Mouse (Mus musculus) heart, postnatal 10 days (tissue): ENCODE results near the gene Ebpl. TPM values are rescaled to one million over a fixed set of nuclear protein-coding genes. Genes with fewer than 3 reads are reported as not detected.
"Not testable (repeated sequence)": the region's sequence is repeated elsewhere in the genome, so short reads cannot be mapped to it uniquely, and the experiment has no call there.

Experiments
- DNase-seq, 2 experiments: peaks; one replicate each; pipeline ENCODE4 v3.0.0; 2021
- intact Hi-C: fragments of 180-260 bp; cut with DNase I; formaldehyde crosslinking; loops from one replicate; pipeline ENCODE4 v1.15.1; 2025
- total RNA-seq, 2 experiments: library from RNA; stranded (reverse); gene quantifications; 2 replicates each; pipeline ENCODE4 v1.2.3; 2021

Ebpl gene
- total RNA-seq, 2 experiments from 2014 or later = 1.9 to 2.1 TPM

DNA sequence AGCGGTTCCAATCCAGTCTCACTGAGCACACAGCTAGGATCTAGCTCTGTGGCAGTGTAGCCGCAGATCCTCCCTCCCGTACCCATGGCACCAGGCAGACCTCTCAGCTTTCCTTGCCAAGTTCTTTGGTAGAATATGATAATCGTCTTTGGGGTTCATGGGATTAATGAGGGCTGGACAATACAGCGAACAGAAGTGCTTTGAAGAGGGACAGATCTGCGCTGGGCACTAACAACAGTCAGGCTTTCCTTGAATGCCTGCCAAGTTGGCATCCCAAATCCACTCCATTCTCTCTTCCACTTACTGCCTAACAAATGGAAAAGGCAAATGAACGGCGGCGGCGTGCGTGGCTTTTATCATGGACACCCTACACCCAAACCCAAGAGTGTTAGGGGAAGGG lies 29.6 kb downstream of the Ebpl start:
- no peak for DNase-seq

DNA sequence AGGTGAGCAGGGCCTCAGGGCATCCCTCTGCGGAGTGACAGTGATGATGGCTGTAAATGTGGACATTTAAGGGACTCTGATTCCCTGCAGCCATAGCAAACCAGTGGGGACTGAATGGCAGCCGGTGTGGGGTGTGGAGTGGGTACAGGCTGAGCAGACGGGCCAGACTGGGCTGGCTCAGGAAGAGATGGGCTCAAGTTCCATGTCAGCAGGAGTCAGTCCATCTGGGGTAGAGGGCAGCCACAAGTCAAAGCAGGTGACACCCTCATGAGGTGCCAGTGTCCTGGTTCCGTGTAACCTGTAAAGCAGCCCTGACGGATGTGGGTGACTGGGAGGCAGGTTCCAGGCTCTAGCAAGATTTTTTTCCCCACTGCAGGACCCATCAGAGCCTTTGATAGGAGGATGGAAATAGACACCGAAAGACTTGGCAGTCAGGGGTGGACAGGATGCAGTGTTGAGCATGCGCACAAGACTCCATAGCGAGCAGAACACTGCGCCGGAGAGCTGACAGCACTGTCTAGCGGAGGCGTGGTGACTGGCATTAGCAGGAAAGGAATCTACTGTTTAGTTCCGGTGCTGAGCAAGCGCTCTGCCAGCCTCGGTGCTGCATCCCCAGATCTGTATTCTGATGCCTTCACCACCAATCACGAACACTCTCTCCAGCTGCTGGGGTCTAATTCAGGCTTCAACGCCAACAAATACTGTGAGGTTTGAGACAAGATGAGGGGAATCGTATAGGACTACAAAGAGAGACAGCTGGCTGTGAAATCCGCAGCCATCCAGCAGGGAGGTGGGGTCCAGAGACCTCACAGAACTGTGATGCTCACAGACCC lies 32.4 kb downstream of the Ebpl start:
- intact Hi-C loops = no loop called here
- DNase-seq = peak; percentile 85 to 86

More for the DNA sequence above, 29.6 kb downstream of the Ebpl start:
- intact Hi-C loops = loop anchor here (2.0 kb wide), 1 partner anchor 108 kb away; the partner anchor contains the start of gene Kpna3

GRCm38 (mm10) chr14:61327007-61327406 lies 33.2 kb downstream of the Ebpl start:
- intact Hi-C loops, DNase-seq: not testable (repeated sequence)

- no peak for DNase-seq
- intact Hi-C loops = no loop called here
Measured at GRCm38 (mm10) chr14:61322740-61323139, 37.5 kb downstream of the Ebpl start.

DNA sequence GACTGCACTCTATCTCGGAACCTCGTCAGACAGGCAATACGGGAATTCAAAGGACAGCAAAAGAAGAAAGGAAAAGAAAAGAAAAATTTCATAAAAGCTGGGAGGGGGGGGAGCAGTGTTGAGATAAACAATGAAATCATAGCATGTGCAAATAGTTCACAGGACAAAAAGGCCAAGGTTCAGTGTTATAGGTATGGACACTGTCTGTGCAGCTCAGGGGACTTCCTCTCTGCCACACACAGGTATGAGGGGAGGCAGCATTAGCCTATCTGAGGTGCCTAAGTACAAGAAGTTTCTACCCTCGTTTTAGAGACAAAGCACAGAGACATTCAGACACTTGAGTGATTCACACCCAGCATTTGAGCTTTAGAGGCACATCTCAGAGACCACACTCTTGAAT lies 39.0 kb downstream of the Ebpl start:
- intact Hi-C loops = no loop called here

DNA sequence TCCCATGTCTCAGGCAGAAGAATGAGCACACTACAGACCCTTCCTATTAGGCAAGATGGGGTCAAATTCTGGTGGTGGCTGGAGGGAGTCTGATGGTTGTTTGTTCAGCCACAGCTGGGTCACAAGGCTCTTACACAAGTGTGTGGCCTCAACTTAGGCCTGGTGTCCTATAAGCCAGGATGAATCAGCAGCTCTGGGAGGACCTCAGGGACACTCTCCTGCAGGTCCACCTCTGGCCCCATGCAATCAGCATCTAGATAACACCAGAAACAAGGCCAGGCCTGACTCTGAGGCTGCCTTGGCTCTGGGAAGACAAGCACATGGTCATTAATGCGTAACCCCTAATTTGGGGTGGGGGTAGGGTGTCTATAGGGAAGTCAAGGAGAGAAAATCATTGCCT lies 39.5 kb downstream of the Ebpl start:
- intact Hi-C loops = no loop called here
- DNase-seq = no peak

More for the DNA sequence above, 39.0 kb downstream of the Ebpl start:
- no peak for DNase-seq

DNA sequence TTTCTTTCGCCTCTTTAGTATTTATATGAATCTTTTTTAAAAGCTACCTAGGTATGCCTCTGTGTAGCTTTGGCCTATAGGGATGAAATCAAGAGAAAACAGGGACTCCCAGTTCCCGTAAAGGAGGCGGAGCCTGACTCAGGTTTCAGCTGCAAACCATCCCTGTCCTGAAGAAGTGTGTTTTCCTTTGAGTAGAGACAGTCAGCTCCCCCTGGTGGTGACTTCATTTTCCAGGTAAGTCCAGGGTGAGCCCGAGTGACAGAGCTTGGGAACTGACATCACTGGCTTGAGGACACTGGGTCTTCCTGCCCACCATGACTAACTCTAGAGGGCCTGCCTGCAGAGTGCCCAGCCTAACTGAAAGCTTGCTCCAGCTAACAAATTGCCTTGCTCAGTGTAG lies 43.4 kb downstream of the Ebpl start:
- peak; percentile 50 to 64 for DNase-seq
- intact Hi-C loops = no loop called here

DNA sequence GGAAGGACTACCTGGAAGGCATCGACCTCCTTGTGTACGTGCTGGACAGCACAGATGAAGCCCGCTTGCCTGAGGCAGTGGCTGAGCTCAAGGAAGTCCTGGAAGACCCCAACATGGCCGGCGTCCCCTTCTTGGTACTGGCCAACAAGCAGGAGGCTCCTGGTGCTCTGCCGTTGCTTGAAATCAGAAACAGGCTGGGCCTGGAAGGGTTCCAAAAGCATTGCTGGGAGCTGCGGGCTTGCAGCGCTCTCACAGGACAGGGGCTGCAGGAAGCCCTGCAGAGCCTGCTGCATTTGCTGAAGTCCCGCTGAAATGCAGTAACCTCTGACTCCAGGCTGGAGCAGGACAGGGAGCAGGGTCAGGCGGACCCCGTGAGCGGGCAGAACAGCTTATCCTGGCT lies 49.3 kb downstream of the Ebpl start:
- DNase-seq = peak; percentile 35 to 51
- intact Hi-C loops = no loop called here

DNA sequence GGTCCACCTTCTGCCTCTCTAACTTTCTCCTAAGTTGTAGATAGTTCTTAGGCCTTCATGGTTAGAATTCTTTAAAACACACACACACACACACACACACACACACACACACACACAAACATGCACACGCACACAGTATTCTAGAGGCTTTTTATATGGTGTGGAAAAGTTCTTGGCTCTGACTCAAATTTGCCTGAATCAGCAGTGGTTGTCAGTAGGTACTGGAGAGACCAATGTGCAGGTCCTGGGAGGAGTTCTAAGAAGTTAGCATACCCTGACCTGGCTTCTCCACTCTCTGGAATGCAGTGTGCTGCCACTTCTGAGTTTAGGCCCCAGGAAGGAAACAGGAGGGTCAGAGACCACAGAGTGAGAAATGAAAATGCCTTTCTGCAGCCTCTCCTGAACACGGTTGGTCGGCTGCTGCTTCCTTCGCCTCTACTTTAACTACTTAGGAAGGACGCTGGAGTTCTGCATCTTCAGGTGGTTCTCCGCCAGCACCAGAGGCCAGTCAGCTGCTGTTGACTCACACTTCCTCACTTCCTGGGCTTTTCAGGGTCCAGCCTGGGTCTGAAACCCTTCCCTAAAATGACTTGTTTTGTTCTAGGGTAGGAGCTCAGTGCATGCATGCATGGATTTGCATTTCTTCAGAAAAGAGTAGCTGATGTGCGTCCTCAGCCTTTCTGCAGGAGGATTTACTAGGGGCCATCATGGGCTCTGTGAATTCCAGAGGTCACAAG lies 50.0 kb downstream of the Ebpl start:
- DNase-seq = no peak
- intact Hi-C loops = no loop called here

- peak in 1 of 2 experiments; percentile 16 for DNase-seq
- intact Hi-C loops = no loop called here
Measured at GRCm38 (mm10) chr14:61309593-61309992, 50.6 kb downstream of the Ebpl start, which contains the start of gene Arl11. Arl11 (plus strand) TSS chr14:61309753.

GRCm38 (mm10) chr14:61303969-61304609 lies 56.1 kb downstream of the Ebpl start:
- intact Hi-C loops = no loop called here
- DNase-seq = no peak

- intact Hi-C loops = no loop called here
- DNase-seq = no peak
Measured at GRCm38 (mm10) chr14:61302428-61302827, 57.8 kb downstream of the Ebpl start.

DNA sequence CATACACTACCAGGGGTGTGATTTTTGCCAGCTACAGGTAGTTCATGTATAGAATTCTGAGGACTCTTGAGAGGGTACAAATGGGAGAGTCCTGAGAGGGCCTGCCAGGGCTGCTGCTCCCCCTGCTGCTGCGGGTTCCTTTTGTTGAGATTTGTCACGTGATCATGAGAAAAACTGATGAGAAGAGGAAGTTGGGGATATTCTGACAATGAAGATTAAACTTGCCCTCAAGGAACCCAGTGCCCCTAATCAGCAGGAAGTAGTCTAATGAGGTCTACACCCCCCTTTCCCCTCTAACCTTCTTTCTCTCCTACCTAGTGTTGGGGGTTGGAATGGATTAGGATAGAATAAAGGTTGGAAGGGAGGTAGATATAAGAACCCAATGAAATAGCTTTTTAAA lies 58.9 kb downstream of the Ebpl start:
- DNase-seq = no peak
- intact Hi-C loops = no loop called here

DNA sequence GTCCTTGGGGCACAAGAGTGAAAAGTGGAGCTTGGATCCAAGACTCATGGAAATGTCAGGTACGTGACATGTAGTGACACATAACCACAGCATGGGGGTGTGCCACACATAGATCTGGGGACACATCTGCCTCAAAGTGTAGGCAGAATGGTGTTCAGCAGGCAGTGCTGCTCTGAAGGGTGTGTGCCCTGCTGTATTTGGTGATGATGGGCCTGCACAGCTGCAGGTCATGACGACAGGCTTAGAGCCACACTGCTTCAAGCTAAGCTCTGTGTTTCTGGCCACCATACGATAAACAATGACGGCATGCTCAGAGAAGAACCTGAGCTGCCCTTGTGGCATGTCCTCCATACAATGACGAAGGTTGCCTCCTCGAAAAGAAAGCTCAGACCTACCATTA lies 60.4 kb downstream of the Ebpl start:
- intact Hi-C loops = no loop called here
- no peak for DNase-seq

GRCm38 (mm10) chr14:61294738-61295079 lies 65.5 kb downstream of the Ebpl start:
- intact Hi-C loops = loop anchor here (1.0 to 5.0 kb wide), 3 partner anchors 52 to 495 kb away; no protein-coding TSS in a partner anchor
- peak; percentile 62 to 74 for DNase-seq

GRCm38 (mm10) chr14:61293884-61294737 lies 66.1 kb downstream of the Ebpl start:
- intact Hi-C loops = loop anchor here (1.0 to 5.0 kb wide), 3 partner anchors 52 to 495 kb away; no protein-coding TSS in a partner anchor
- DNase-seq = peak; percentile 80 to 86

GRCm38 (mm10) chr14:61290664-61291063 lies 69.6 kb downstream of the Ebpl start:
- DNase-seq = peak in 1 of 2 experiments; percentile 18
- intact Hi-C loops = loop anchor here (5.0 kb wide), 1 partner anchor 178 kb away; no protein-coding TSS in a partner anchor

DNA sequence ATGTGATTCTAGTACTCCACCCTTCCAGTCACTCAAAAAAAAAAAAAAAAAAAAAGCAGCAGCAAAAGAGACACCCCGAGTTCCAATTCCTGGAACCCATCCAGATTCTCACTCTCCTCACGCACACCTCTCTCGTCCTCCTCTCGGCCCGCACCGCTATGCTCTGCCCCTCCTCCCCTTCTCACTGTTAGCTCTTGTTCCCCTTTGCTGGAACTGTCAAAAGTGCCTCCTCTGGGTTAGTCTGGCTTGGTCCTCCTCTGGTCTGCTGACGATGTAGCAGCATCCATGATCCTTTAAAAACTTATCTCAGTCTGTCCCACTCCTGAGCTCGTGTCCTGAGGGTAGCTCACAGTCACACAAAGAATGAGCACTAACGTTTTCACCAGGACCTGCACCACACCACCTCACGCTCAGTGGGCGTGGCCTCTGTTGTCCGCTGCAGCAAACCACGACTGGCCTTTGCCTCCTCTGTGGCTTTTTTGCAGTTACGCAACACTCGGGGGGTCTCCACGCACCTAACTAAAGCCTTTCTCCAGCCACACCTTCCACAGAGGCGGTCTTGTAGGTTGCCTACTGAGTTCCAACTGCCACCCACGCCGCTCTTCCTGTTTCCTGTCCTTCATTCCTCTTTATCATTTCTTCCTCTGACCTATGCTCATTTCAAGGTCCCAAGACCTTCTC lies 71.5 kb downstream of the Ebpl start:
- no peak for DNase-seq
- intact Hi-C loops = no loop called here
